Mouse (Mus musculus): ENCODE measurements around the gene Usp10. TPM values are rescaled to one million over a fixed set of nuclear protein-coding genes. Genes with fewer than 3 reads are reported as not detected.

The Usp10 gene
- total and polyA plus RNA-seq, 2 experiments from 2014 or later: 77.3 to 106 TPM

- H3K9ac ChIP-seq: no peak overlapping the region
- no peak for TF ChIP-seq CTCF (IDR thresholded peaks at IDR 0.05; ENCODE audit: low read depth)
- H3K4me1 ChIP-seq (ENCODE audit: insufficient read depth): no peaks in the 10 kb centered on the region
- no peak for ATAC-seq
- 81% methylated on average over 7 of the region's 7 CpGs for WGBS
- H3K9me3 ChIP-seq (ENCODE audit: low read length): no peaks in the 10 kb centered on the region
- no peaks in the 10 kb centered on the region for H3K36me3 ChIP-seq (ENCODE audit: insufficient read depth)
- no peak for DNase-seq
- no peak overlapping the region for H3K27ac ChIP-seq (ENCODE audit: low read depth, low read length)
- no peak overlapping the region for H3K4me3 ChIP-seq (ENCODE audit: low read depth, low read length)
- no peak overlapping the region for H3K4me2 ChIP-seq (ENCODE audit: low read depth)
- peaks cover 15% of the 10 kb centered on the region for H3K27me3 ChIP-seq (ENCODE audit: insufficient read depth, low read length)
These were observed 84.0 kb downstream of the Usp10 start for GRCm38 (mm10) chr8:119994114-119994513.

GRCm38 (mm10) chr8:119994556-119994955, 84.4 kb downstream of the Usp10 start:
- no peaks in the 10 kb centered on the region for H3K36me3 ChIP-seq (ENCODE audit: insufficient read depth)
- H3K4me3 ChIP-seq (ENCODE audit: low read depth, low read length): no peak overlapping the region
- DNase-seq (no peak), ATAC-seq (no peak)
- TF ChIP-seq CTCF (IDR thresholded peaks at IDR 0.05; ENCODE audit: low read depth): no peak
- H3K27ac ChIP-seq (ENCODE audit: low read depth, low read length): no peak overlapping the region
- H3K9me3 ChIP-seq (ENCODE audit: low read length): no peaks in the 10 kb centered on the region
- H3K4me2 ChIP-seq (ENCODE audit: low read depth): no peak overlapping the region
- no peaks in the 10 kb centered on the region for H3K4me1 ChIP-seq (ENCODE audit: insufficient read depth)
- peaks cover 15% of the 10 kb centered on the region for H3K27me3 ChIP-seq (ENCODE audit: insufficient read depth, low read length)
- WGBS: 80% methylated on average over 6 of the region's 6 CpGs
- no peak overlapping the region for H3K9ac ChIP-seq

- WGBS: 86% methylated on average over 4 of the region's 4 CpGs
- no peaks in the 10 kb centered on the region for H3K36me3 ChIP-seq (ENCODE audit: insufficient read depth)
These were observed 87.1 kb downstream of the Usp10 start for GRCm38 (mm10) chr8:119997266-119997665.

GRCm38 (mm10) chr8:120000461-120000860, 90.3 kb downstream of the Usp10 start:
- Histone ChIP-seq H3K9me3 (ENCODE audit: low read length) (no peaks in the 10 kb centered on the region), H3K36me3 (ENCODE audit: insufficient read depth) (no peaks in the 10 kb centered on the region), H3K27me3 (ENCODE audit: insufficient read depth, low read length) (no peaks in the 10 kb centered on the region), H3K9ac (no peak overlapping the region), H3K27ac (ENCODE audit: low read depth, low read length) (no peak overlapping the region), H3K4me3 (ENCODE audit: low read depth, low read length) (no peak overlapping the region), H3K4me2 (ENCODE audit: low read depth) (no peak overlapping the region), H3K4me1 (ENCODE audit: insufficient read depth) (no peaks in the 10 kb centered on the region)
- 74% methylated on average over 8 of the region's 8 CpGs for WGBS
- ATAC-seq (no peak), DNase-seq (no peak)
- no peak for TF ChIP-seq CTCF (IDR thresholded peaks at IDR 0.05; ENCODE audit: low read depth)

More at GRCm38 (mm10) chr8:119997266-119997665, 87.1 kb downstream of the Usp10 start:
- no peak overlapping the region for H3K27ac ChIP-seq (ENCODE audit: low read depth, low read length)
- peaks cover 10% of the 10 kb centered on the region for H3K27me3 ChIP-seq (ENCODE audit: insufficient read depth, low read length)
- H3K4me1 ChIP-seq (ENCODE audit: insufficient read depth): no peaks in the 10 kb centered on the region
- TF ChIP-seq CTCF (IDR thresholded peaks at IDR 0.05; ENCODE audit: low read depth): no peak
- no peak for DNase-seq
- H3K9ac ChIP-seq: no peak overlapping the region
- ATAC-seq: no peak
- H3K9me3 ChIP-seq (ENCODE audit: low read length): no peaks in the 10 kb centered on the region
- no peak overlapping the region for H3K4me3 ChIP-seq (ENCODE audit: low read depth, low read length)
- H3K4me2 ChIP-seq (ENCODE audit: low read depth): no peak overlapping the region

- Histone ChIP-seq H3K9me3 (ENCODE audit: low read length) (no peaks in the 10 kb centered on the region), H3K4me1 (ENCODE audit: insufficient read depth) (no peaks in the 10 kb centered on the region), H3K9ac (no peak overlapping the region), H3K4me3 (ENCODE audit: low read depth, low read length) (no peak overlapping the region), H3K27ac (ENCODE audit: low read depth, low read length) (no peak overlapping the region), H3K4me2 (ENCODE audit: low read depth) (no peak overlapping the region), H3K36me3 (ENCODE audit: insufficient read depth) (no peaks in the 10 kb centered on the region), H3K27me3 (ENCODE audit: insufficient read depth, low read length) (no peaks in the 10 kb centered on the region)
- no peak for DNase-seq
- no peak for TF ChIP-seq CTCF (IDR thresholded peaks at IDR 0.05; ENCODE audit: low read depth)
- no peak for ATAC-seq
- 55% methylated on average over 7 of the region's 7 CpGs for WGBS
These were observed 91.6 kb downstream of the Usp10 start for GRCm38 (mm10) chr8:120001712-120002111.

- Histone ChIP-seq H3K27ac (ENCODE audit: low read depth, low read length) (no peak overlapping the region), H3K4me1 (ENCODE audit: insufficient read depth) (no peaks in the 10 kb centered on the region), H3K4me3 (ENCODE audit: low read depth, low read length) (no peak overlapping the region), H3K27me3 (ENCODE audit: insufficient read depth, low read length) (no peaks in the 10 kb centered on the region), H3K9me3 (ENCODE audit: low read length) (no peaks in the 10 kb centered on the region), H3K9ac (no peak overlapping the region), H3K4me2 (ENCODE audit: low read depth) (no peak overlapping the region), H3K36me3 (ENCODE audit: insufficient read depth) (no peaks in the 10 kb centered on the region)
- no peak for TF ChIP-seq CTCF (IDR thresholded peaks at IDR 0.05; ENCODE audit: low read depth)
- ATAC-seq: no peak
- no peak for DNase-seq
- WGBS: 60% methylated on average over 9 of the region's 9 CpGs
These were observed 92.2 kb downstream of the Usp10 start for GRCm38 (mm10) chr8:120002348-120002747.

GRCm38 (mm10) chr8:120004154-120004702, 94.1 kb downstream of the Usp10 start:
- H3K4me3 ChIP-seq (ENCODE audit: low read depth, low read length): no peak overlapping the region
- H3K27ac ChIP-seq (ENCODE audit: low read depth, low read length): no peak overlapping the region
- H3K9ac ChIP-seq: no peak overlapping the region
- no peak for ATAC-seq
- 57% methylated on average over 14 of the region's 14 CpGs for WGBS
- no peaks in the 10 kb centered on the region for H3K36me3 ChIP-seq (ENCODE audit: insufficient read depth)
- TF ChIP-seq CTCF (IDR thresholded peaks at IDR 0.05; ENCODE audit: low read depth): no peak
- no peak for DNase-seq
- no peaks in the 10 kb centered on the region for H3K27me3 ChIP-seq (ENCODE audit: insufficient read depth, low read length)
- H3K4me1 ChIP-seq (ENCODE audit: insufficient read depth): no peaks in the 10 kb centered on the region
- H3K9me3 ChIP-seq (ENCODE audit: low read length): no peaks in the 10 kb centered on the region
- H3K4me2 ChIP-seq (ENCODE audit: low read depth): no peak overlapping the region

Measured in forebrain, postnatal 0 days (tissue).